Mouse (Mus musculus): ENCODE measurements around the gene Tcf20. TPM values are rescaled to one million over a fixed set of nuclear protein-coding genes. Genes with fewer than 3 reads are reported as not detected.

The Tcf20 gene
- total RNA-seq, 1 experiment = 143 TPM

- Histone ChIP-seq H3K4me1 (ENCODE audit: control insufficient read depth in 2 of 2, insufficient read depth in 2 of 2, low read length in 2 of 2, poor library complexity in 1 of 2) (peaks cover 4 to 28% of the 10 kb centered on the region in 2 experiments; a peak in 3 of 4 replicates), H3K4me3 (ENCODE audit: insufficient read depth in 1 of 2, low read depth in 1 of 2, low read length in 2 of 2, poor library complexity in 1 of 2, severe bottlenecking in 1 of 2) (no peak overlapping the region), H3K27ac (ENCODE audit: insufficient read depth, low read depth, low read length, poor library complexity, severe bottlenecking) (no peak overlapping the region), H3K9ac (ENCODE audit: insufficient read depth, low read depth, low read length, poor library complexity, severe bottlenecking) (no peak overlapping the region), H3K36me3 (ENCODE audit: control insufficient read depth, insufficient read depth, low read length, poor library complexity, severe bottlenecking) (no peaks in the 10 kb centered on the region), H3K9me3 (ENCODE audit: control insufficient read depth, insufficient read depth, low read depth, low read length) (no peaks in the 10 kb centered on the region)
- DNase-seq (ENCODE audit: low read depth, low spot score) = no peak
- TF ChIP-seq HCFC1 (IDR thresholded peaks at IDR 0.05; ENCODE audit: borderline replicate concordance, insufficient read depth, low read length) = no peak
- no peak for TF ChIP-seq MAFK (IDR thresholded peaks at IDR 0.05; ENCODE audit: insufficient read depth, low read depth, low read length)
- TF ChIP-seq CHD2 (IDR thresholded peaks at IDR 0.05; ENCODE audit: low read depth, low read length) = no peak
- no peak for TF ChIP-seq ZNF384 (IDR thresholded peaks at IDR 0.05; ENCODE audit: low read depth, low read length)
- TF ChIP-seq ZC3H11A (IDR thresholded peaks at IDR 0.05; ENCODE audit: borderline replicate concordance, low read depth, low read length) = no peak
- in situ Hi-C loops (cut with MboI; ENCODE audit: low sequenced_read_pairs in 2 of 2, unreplicated experiment in 2 of 2) = no loop called here
Measured at GRCm38 (mm10) chr15:82964266-82964825, 23.3 kb downstream of the Tcf20 start.

- no peaks in the 10 kb centered on the region for H3K9me3 ChIP-seq (ENCODE audit: control insufficient read depth, insufficient read depth, low read depth, low read length)
- peak overlapping the region; percentile 74 for H3K9ac ChIP-seq (ENCODE audit: insufficient read depth, low read depth, low read length, poor library complexity, severe bottlenecking)
- in situ Hi-C loops (cut with MboI; ENCODE audit: low sequenced_read_pairs in 2 of 2, unreplicated experiment in 2 of 2) = no loop called here
- H3K36me3 ChIP-seq (ENCODE audit: control insufficient read depth, insufficient read depth, low read length, poor library complexity, severe bottlenecking) = no peaks in the 10 kb centered on the region
- no peak overlapping the region for H3K27ac ChIP-seq (ENCODE audit: insufficient read depth, low read depth, low read length, poor library complexity, severe bottlenecking)
- TF ChIP-seq HCFC1 (IDR thresholded peaks at IDR 0.05; ENCODE audit: borderline replicate concordance, insufficient read depth, low read length) (no peak), ZC3H11A (IDR thresholded peaks at IDR 0.05; ENCODE audit: borderline replicate concordance, low read depth, low read length) (no peak), ZNF384 (IDR thresholded peaks at IDR 0.05; ENCODE audit: low read depth, low read length) (no peak), CHD2 (IDR thresholded peaks at IDR 0.05; ENCODE audit: low read depth, low read length) (no peak), MAFK (IDR thresholded peaks at IDR 0.05; ENCODE audit: insufficient read depth, low read depth, low read length) (no peak)
- peak overlapping the region in 1 of 2 experiments; percentile 75; a peak in 2 of 4 replicates for H3K4me3 ChIP-seq (ENCODE audit: insufficient read depth in 1 of 2, low read depth in 1 of 2, low read length in 2 of 2, poor library complexity in 1 of 2, severe bottlenecking in 1 of 2)
- peaks cover 2 to 22% of the 10 kb centered on the region in 2 experiments; a peak in 3 of 4 replicates for H3K4me1 ChIP-seq (ENCODE audit: control insufficient read depth in 2 of 2, insufficient read depth in 2 of 2, low read length in 2 of 2, poor library complexity in 1 of 2)
- no peak for DNase-seq (ENCODE audit: low read depth, low spot score)
Measured at GRCm38 (mm10) chr15:82963556-82964156, 24.0 kb downstream of the Tcf20 start.

- Histone ChIP-seq H3K9ac (ENCODE audit: insufficient read depth, low read depth, low read length, poor library complexity, severe bottlenecking) (peak overlapping the region; percentile 49; the same call in 1 of the 2 replicates), H3K36me3 (ENCODE audit: control insufficient read depth, insufficient read depth, low read length, poor library complexity, severe bottlenecking) (no peaks in the 10 kb centered on the region), H3K4me3 (ENCODE audit: insufficient read depth in 1 of 2, low read depth in 1 of 2, low read length in 2 of 2, poor library complexity in 1 of 2, severe bottlenecking in 1 of 2) (peak overlapping the region; percentile 29 to 75), H3K27ac (ENCODE audit: insufficient read depth, low read depth, low read length, poor library complexity, severe bottlenecking) (no peak overlapping the region), H3K4me1 (ENCODE audit: control insufficient read depth in 2 of 2, insufficient read depth in 2 of 2, low read length in 2 of 2, poor library complexity in 1 of 2) (peaks cover 2 to 26% of the 10 kb centered on the region in 2 experiments; a peak in 3 of 4 replicates), H3K9me3 (ENCODE audit: control insufficient read depth, insufficient read depth, low read depth, low read length) (no peaks in the 10 kb centered on the region)
- in situ Hi-C loops (cut with MboI; ENCODE audit: low sequenced_read_pairs in 2 of 2, unreplicated experiment in 2 of 2) = no loop called here
- TF ChIP-seq ZC3H11A (IDR thresholded peaks at IDR 0.05; ENCODE audit: borderline replicate concordance, low read depth, low read length) (no peak), CHD2 (IDR thresholded peaks at IDR 0.05; ENCODE audit: low read depth, low read length) (no peak), MAFK (IDR thresholded peaks at IDR 0.05; ENCODE audit: insufficient read depth, low read depth, low read length) (no peak), ZNF384 (IDR thresholded peaks at IDR 0.05; ENCODE audit: low read depth, low read length) (no peak), HCFC1 (IDR thresholded peaks at IDR 0.05; ENCODE audit: borderline replicate concordance, insufficient read depth, low read length) (no peak)
- no peak for DNase-seq (ENCODE audit: low read depth, low spot score)
Measured at GRCm38 (mm10) chr15:82963090-82963489, 24.6 kb downstream of the Tcf20 start.

- Histone ChIP-seq H3K9ac (ENCODE audit: insufficient read depth, low read depth, low read length, poor library complexity, severe bottlenecking) (no peak overlapping the region), H3K4me3 (ENCODE audit: insufficient read depth in 1 of 2, low read depth in 1 of 2, low read length in 2 of 2, poor library complexity in 1 of 2, severe bottlenecking in 1 of 2) (peak overlapping the region; percentile 29 to 75; a peak in 3 of 4 replicates), H3K9me3 (ENCODE audit: control insufficient read depth, insufficient read depth, low read depth, low read length) (no peaks in the 10 kb centered on the region), H3K4me1 (ENCODE audit: control insufficient read depth in 2 of 2, insufficient read depth in 2 of 2, low read length in 2 of 2, poor library complexity in 1 of 2) (peaks cover 2 to 23% of the 10 kb centered on the region in 2 experiments; a peak in 3 of 4 replicates), H3K27ac (ENCODE audit: insufficient read depth, low read depth, low read length, poor library complexity, severe bottlenecking) (no peak overlapping the region), H3K36me3 (ENCODE audit: control insufficient read depth, insufficient read depth, low read length, poor library complexity, severe bottlenecking) (no peaks in the 10 kb centered on the region)
- in situ Hi-C loops (cut with MboI; ENCODE audit: low sequenced_read_pairs in 2 of 2, unreplicated experiment in 2 of 2) = no loop called here
- DNase-seq (ENCODE audit: low read depth, low spot score) = no peak
- TF ChIP-seq CHD2 (IDR thresholded peaks at IDR 0.05; ENCODE audit: low read depth, low read length) = no peak
- TF ChIP-seq ZNF384 (IDR thresholded peaks at IDR 0.05; ENCODE audit: low read depth, low read length) = no peak
- no peak for TF ChIP-seq MAFK (IDR thresholded peaks at IDR 0.05; ENCODE audit: insufficient read depth, low read depth, low read length)
- no peak for TF ChIP-seq ZC3H11A (IDR thresholded peaks at IDR 0.05; ENCODE audit: borderline replicate concordance, low read depth, low read length)
- no peak for TF ChIP-seq HCFC1 (IDR thresholded peaks at IDR 0.05; ENCODE audit: borderline replicate concordance, insufficient read depth, low read length)
Measured at GRCm38 (mm10) chr15:82962536-82962935, 25.1 kb downstream of the Tcf20 start.
